Mouse (Mus musculus): ENCODE measurements around the gene Tecta. TPM values are rescaled to one million over a fixed set of nuclear protein-coding genes. Genes with fewer than 3 reads are reported as not detected.

The Tecta gene
- polyA plus RNA-seq, 1 experiment from 2014 or later = 0.28 TPM

DNA sequence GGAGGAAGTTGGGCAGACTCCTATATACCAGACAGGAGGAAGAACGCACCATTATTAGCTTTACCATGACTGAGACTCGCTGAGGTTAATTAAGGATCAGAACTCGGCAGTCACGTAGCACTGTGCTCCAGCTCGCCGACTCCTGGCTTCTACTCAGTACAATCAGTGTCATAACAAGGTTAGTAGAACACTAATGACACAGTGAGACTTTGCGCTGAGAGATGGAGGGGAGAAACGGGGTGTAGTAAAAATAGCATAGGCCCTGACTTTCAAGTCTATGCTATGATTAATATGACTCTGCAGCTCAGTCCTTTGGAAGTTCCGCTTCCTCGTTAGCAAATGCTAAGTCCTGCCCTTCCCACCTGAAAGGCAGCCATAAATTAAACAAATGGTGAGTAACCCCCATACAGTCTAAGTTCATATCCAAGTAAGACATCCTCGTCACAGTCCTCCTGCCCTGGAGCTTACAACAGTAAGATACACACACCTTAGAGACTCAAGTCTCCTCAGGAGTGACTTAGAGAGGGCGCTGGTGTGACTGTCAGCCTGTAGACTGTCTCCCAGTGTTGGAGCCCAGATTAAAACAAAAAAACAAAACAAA lies 17.7 kb upstream of the Tecta start:
- no peaks in the 10 kb centered on the region for H3K9me3 ChIP-seq (replicated peaks)
- no peak overlapping the region for H3K4me3 ChIP-seq
- no peak overlapping the region for H3K27ac ChIP-seq
- H3K4me1 ChIP-seq = peaks cover 21% of the 10 kb centered on the region
- 73% methylated on average over 12 of the region's 12 CpGs for WGBS
- H3K36me3 ChIP-seq (ENCODE audit: poor library complexity, severe bottlenecking) = peaks cover 40% of the 10 kb centered on the region
- H3K9ac ChIP-seq = no peak overlapping the region
- H3K4me2 ChIP-seq = no peak overlapping the region
- H3K27me3 ChIP-seq = no peaks in the 10 kb centered on the region
- ATAC-seq = no peak

DNA sequence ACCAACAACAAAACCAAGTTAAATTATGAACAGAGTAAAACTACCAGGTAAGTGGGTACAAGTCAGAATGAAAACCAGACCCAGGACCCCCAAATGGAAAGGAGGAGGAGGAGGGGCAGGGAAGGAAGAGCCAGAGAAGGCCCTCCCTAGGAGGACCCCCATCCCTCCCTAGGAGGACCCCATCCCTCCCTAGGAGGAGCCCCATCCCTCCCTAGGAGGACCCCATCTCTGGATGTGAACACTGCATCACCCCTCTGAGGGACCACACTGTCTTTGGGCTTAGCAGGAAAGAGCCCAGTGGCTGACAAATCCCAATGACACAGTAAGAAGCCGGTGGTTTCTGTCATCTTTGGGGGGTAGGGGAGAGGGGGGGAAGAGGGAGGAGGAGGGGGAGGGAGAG lies 15.5 kb upstream of the Tecta start:
- Histone ChIP-seq H3K4me1 (peaks cover 21% of the 10 kb centered on the region), H3K4me3 (no peak overlapping the region), H3K4me2 (no peak overlapping the region), H3K9ac (no peak overlapping the region), H3K27me3 (no peaks in the 10 kb centered on the region), H3K27ac (no peak overlapping the region), H3K36me3 (ENCODE audit: poor library complexity, severe bottlenecking) (peaks cover 21% of the 10 kb centered on the region), H3K9me3 (replicated peaks) (no peaks in the 10 kb centered on the region)
- ATAC-seq = no peak
- 27% methylated on average over 1 of the region's 1 CpGs for WGBS

DNA sequence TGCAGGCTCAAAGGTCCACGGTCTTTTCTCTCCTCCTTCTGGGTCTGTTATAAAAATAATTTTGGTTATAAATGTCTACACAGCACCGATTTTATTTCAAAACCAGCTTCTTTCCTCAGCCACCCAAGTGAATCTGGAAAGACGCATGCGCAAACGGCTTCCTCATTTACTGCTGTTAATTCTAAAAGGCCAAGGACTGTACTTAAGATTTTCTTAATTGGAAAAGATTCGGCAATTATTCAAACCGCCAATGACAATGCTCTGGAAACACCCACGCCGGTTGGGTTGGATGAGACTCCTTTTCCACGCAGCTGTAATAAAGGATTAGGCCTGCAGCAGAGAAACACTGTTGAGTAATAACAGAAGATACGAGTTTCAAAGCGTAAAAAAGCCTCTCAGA lies 13.6 kb upstream of the Tecta start:
- Histone ChIP-seq H3K4me1 (peaks cover 21% of the 10 kb centered on the region), H3K9me3 (replicated peaks) (no peaks in the 10 kb centered on the region), H3K36me3 (ENCODE audit: poor library complexity, severe bottlenecking) (peaks cover 17% of the 10 kb centered on the region), H3K9ac (no peak overlapping the region), H3K27me3 (no peaks in the 10 kb centered on the region), H3K4me2 (no peak overlapping the region), H3K27ac (no peak overlapping the region), H3K4me3 (no peak overlapping the region)
- ATAC-seq = no peak
- 42% methylated on average over 12 of the region's 12 CpGs for WGBS

DNA sequence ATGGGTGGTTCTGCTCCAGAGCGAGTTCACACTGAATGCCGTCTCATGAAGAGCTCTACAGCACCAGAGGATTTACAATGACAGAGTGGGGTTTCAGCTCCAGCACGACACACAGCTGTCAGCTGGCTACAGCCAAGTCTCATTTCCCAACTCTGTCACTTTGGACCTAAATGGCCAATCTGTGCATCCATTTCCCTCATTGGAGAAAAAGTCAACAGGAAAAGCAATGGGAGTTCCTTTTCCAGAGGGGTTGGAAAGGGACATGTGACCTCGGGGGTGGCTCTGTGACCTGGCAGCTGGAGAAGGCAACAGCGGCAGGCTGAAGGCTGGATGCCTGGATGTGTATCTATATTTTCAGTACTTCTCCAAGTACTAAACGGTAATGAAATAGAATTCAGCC lies 11.6 kb upstream of the Tecta start:
- Histone ChIP-seq H3K36me3 (ENCODE audit: poor library complexity, severe bottlenecking) (peaks cover 9% of the 10 kb centered on the region; the same call in 1 of the 2 replicates), H3K4me2 (no peak overlapping the region), H3K4me1 (peaks cover 21% of the 10 kb centered on the region), H3K9me3 (replicated peaks) (no peaks in the 10 kb centered on the region), H3K4me3 (no peak overlapping the region), H3K9ac (no peak overlapping the region), H3K27me3 (no peaks in the 10 kb centered on the region), H3K27ac (no peak overlapping the region)
- WGBS = 94% methylated on average over 6 of the region's 6 CpGs
- ATAC-seq = no peak

DNA sequence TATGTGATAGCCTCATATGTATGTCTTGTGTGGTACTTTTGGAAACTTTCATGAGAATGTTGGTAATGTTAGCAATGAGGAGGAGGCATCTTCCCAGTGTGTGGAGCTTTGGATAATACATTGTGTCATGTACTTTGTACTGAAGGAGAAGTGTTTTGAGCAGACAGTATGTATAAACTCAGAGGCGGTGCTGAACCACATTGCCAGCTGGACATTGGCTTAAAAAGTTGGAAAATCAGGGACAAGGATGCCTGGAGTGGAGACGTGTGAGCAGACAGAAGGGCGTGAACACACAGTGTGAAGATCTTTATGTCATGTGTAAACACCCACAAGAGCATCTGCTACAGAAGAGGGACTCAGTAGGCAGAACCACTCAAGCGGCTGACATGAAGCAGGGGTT lies 6.0 kb upstream of the Tecta start:
- Histone ChIP-seq H3K27ac (no peak overlapping the region), H3K4me1 (0 out of 2 replicates have a peak, but pooled peaks cover 6% of the 10 kb centered on the region), H3K9ac (no peak overlapping the region), H3K36me3 (ENCODE audit: poor library complexity, severe bottlenecking) (no peaks in the 10 kb centered on the region), H3K27me3 (no peaks in the 10 kb centered on the region), H3K9me3 (replicated peaks) (no peaks in the 10 kb centered on the region), H3K4me2 (no peak overlapping the region), H3K4me3 (no peak overlapping the region)
- 87% methylated on average over 4 of the region's 4 CpGs for WGBS
- no peak for ATAC-seq

DNA sequence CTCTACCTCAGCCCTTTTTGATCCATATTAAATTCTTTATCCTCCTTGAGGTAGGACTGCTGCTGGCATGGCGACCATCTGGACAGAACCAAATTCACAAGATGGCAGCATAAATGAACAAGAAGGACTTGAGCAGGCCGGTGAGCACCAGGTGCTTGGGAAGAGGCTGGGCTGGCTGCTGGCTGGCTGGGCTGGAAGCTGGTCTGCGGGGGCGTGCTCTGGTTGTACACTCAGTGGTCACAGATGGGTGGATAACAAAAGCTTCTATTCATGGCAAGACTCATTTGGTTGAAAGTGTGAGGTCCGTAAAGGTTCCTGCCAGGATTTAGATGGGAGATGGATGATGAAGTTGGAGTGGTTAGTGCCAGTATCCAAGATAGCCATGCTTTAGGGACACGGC lies 1.8 kb upstream of the Tecta start:
- Histone ChIP-seq H3K4me3 (no peak overlapping the region), H3K9ac (no peak overlapping the region), H3K9me3 (replicated peaks) (no peaks in the 10 kb centered on the region), H3K36me3 (ENCODE audit: poor library complexity, severe bottlenecking) (no peaks in the 10 kb centered on the region), H3K4me1 (peaks cover 17% of the 10 kb centered on the region), H3K4me2 (no peak overlapping the region), H3K27me3 (no peaks in the 10 kb centered on the region), H3K27ac (no peak overlapping the region)
- no peak for ATAC-seq
- WGBS = 58% methylated on average over 6 of the region's 6 CpGs

DNA sequence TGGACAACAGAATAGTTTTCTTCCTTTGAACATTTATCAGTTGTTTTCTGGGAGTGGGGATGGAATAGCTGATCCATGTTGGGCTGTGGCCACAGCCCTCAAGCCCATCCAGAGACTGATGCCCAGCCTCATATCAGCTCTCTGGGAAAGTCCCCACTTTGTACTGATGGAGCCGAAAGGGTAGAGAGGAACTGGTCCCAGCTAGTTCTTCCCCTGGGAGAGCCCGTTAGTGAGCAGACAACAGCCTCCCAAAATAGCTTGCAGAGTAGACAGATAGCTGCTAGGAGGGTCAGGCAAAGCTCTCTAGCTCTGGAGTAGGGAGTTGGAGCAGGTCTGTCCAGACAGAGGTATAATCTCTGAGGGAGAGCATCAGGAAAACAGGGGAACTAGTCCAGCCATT lies 3.6 kb downstream of the Tecta start:
- Histone ChIP-seq H3K4me2 (no peak overlapping the region), H3K27ac (no peak overlapping the region), H3K4me1 (peaks cover 15% of the 10 kb centered on the region), H3K4me3 (no peak overlapping the region), H3K9me3 (replicated peaks) (no peaks in the 10 kb centered on the region), H3K27me3 (no peaks in the 10 kb centered on the region), H3K36me3 (ENCODE audit: poor library complexity, severe bottlenecking) (no peaks in the 10 kb centered on the region), H3K9ac (no peak overlapping the region)
- 71% methylated on average over 2 of the region's 2 CpGs for WGBS
- no peak for ATAC-seq

DNA sequence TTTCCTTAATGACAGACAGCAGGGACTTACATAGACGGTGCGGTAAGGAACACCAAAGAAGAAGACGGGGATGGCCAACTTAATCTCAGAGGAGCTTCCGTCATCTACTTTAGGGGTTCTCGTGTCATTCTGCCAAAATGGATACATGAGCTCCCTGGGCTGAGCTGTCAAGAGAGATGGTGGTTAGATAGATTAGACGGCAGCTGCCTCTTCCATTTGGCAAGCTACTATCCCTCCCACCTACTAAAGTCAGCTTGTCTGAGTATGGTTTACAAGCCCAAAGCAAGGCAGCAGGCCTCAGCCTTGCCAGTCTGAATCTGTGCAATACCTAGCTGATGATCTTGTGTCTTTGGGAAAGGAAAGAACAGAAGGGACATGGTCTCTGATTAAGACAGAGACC lies 4.8 kb downstream of the Tecta start:
- no peak overlapping the region for H3K4me3 ChIP-seq
- no peak for ATAC-seq
- no peaks in the 10 kb centered on the region for H3K9me3 ChIP-seq (replicated peaks)
- no peak overlapping the region for H3K27ac ChIP-seq
- no peaks in the 10 kb centered on the region for H3K27me3 ChIP-seq
- H3K36me3 ChIP-seq (ENCODE audit: poor library complexity, severe bottlenecking) = no peaks in the 10 kb centered on the region
- no peak overlapping the region for H3K4me2 ChIP-seq
- WGBS = 92% methylated on average over 6 of the region's 6 CpGs
- H3K9ac ChIP-seq = no peak overlapping the region
- H3K4me1 ChIP-seq = peaks cover 10% of the 10 kb centered on the region

DNA sequence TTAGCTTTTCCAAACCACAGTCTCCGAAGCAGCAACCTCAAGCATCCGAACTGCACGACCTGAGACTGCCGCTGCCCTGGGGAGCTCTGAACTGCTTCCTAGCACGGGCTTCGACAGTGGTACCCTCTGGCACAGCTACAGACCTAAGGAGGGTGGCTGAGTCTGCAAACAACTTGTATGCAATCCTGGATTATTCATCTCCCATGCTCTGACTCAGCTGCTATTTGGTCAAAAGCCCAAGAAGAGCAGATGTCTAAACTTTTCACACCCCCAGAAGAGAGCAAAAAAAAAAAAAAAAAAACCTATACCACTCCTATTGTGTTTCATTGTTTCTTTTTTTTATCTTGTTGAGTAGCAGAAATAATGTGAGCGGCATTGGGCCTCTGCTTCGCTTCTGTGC lies 5.4 kb downstream of the Tecta start:
- Histone ChIP-seq H3K4me1 (peaks cover 4% of the 10 kb centered on the region), H3K4me2 (no peak overlapping the region), H3K9me3 (replicated peaks) (no peaks in the 10 kb centered on the region), H3K36me3 (ENCODE audit: poor library complexity, severe bottlenecking) (no peaks in the 10 kb centered on the region), H3K27me3 (no peaks in the 10 kb centered on the region), H3K4me3 (no peak overlapping the region), H3K9ac (no peak overlapping the region), H3K27ac (no peak overlapping the region)
- ATAC-seq = no peak
- 89% methylated on average over 8 of the region's 8 CpGs for WGBS

DNA sequence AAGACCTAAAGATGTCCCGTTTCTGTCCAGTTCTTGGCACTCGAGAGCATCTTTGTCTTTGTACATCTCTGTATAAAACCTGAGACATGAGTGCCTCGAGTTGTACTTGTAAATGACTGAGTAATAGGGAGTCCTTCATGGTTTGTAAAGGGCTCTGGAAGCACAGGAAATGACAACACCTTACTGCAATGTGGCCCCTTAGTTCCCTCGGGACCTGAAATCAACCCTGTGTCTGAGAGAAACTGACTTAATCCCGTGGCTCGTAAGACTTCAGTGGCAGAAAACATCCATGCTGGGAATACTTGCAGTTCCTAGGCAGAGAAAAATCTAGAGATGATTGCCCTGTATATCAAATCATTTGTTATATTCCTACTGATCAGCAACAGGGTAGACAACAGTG lies 6.8 kb downstream of the Tecta start:
- Histone ChIP-seq H3K27me3 (no peaks in the 10 kb centered on the region), H3K9ac (no peak overlapping the region), H3K36me3 (ENCODE audit: poor library complexity, severe bottlenecking) (no peaks in the 10 kb centered on the region), H3K4me2 (no peak overlapping the region), H3K4me1 (no peaks in the 10 kb centered on the region), H3K9me3 (replicated peaks) (no peaks in the 10 kb centered on the region), H3K27ac (no peak overlapping the region), H3K4me3 (no peak overlapping the region)
- ATAC-seq = no peak
- 75% methylated on average over 6 of the region's 6 CpGs for WGBS

DNA sequence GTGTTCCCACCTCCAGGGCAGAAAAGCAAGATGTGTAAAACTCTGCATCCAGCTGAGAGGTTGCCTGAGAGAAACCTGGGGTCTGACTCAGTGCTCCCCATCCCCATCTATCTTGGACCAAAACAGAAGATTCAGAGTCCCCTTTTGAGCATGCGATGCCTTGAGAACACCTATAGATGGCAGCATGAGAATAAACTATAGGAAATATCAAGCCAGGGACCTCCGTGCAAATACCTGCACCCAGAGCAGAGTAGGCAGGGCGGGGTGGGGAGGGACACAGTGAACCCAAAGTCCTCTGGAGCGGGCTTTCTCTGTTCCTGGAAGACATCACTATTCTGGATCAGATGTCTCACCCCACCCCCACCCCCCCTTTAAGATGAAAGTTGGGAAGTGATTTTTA lies 11.2 kb downstream of the Tecta start:
- no peak for ATAC-seq
- WGBS = 43% methylated on average over 4 of the region's 4 CpGs
- Histone ChIP-seq H3K4me1 (peaks cover 9% of the 10 kb centered on the region; the same call in 1 of the 2 replicates), H3K36me3 (ENCODE audit: poor library complexity, severe bottlenecking) (no peaks in the 10 kb centered on the region), H3K27me3 (no peaks in the 10 kb centered on the region), H3K9ac (no peak overlapping the region), H3K27ac (no peak overlapping the region), H3K9me3 (replicated peaks) (no peaks in the 10 kb centered on the region), H3K4me3 (no peak overlapping the region), H3K4me2 (no peak overlapping the region)

DNA sequence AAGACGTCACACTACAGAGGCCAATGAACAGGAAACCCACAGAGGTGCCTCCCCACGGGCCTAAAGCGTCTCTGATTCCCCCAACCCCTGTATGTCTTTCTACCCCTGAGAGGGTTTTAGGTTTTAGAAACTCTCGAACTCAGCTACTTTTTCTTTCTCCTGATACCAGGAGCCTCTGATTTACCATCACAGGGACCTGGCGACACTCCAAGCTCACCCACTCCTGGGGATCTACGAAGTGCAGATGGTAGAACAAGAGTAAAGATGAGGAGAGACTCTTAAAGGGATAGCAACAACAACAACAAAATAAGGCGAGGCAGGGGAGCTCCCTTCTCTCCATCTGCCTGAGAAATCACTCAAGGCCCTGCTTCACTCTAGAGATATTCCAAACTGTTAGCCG lies 12.7 kb downstream of the Tecta start:
- no peak for ATAC-seq
- Histone ChIP-seq H3K4me2 (no peak overlapping the region), H3K9ac (no peak overlapping the region), H3K4me3 (no peak overlapping the region), H3K36me3 (ENCODE audit: poor library complexity, severe bottlenecking) (no peaks in the 10 kb centered on the region), H3K27me3 (no peaks in the 10 kb centered on the region), H3K4me1 (peaks cover 23% of the 10 kb centered on the region), H3K27ac (no peak overlapping the region), H3K9me3 (replicated peaks) (no peaks in the 10 kb centered on the region)
- 73% methylated on average over 8 of the region's 8 CpGs for WGBS

DNA sequence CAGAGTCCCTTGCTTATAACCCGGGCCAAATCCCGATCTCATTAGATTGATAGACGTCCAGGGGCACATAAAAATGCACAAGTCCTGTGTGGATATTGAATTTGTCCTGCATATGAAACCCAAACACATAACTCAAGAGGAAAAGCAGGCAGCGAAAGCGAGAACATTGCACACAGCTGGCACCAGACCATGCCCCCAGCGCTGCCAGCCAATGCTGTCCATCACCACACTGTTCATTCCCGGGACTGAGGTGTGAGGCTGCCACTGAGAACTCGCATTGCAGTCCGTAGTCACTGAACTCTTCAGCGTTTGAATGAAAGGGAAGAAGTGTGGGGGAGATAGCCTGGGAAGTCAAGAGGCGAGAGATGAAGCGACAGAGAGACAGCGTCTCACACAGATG lies 14.1 kb downstream of the Tecta start:
- Histone ChIP-seq H3K27me3 (no peaks in the 10 kb centered on the region), H3K36me3 (ENCODE audit: poor library complexity, severe bottlenecking) (no peaks in the 10 kb centered on the region), H3K9me3 (replicated peaks) (no peaks in the 10 kb centered on the region), H3K4me3 (no peak overlapping the region), H3K4me2 (no peak overlapping the region), H3K4me1 (peaks cover 26% of the 10 kb centered on the region), H3K9ac (no peak overlapping the region), H3K27ac (no peak overlapping the region)
- ATAC-seq = no peak
- WGBS = 81% methylated on average over 13 of the region's 13 CpGs

Measured in forebrain, embryonic 13.5 days (tissue).